ENCODE assay signal across 9 mouse cellular contexts in genomic region chr19:16128715-16129114, GRCm38 (mm10). TPM values are rescaled to one million over a fixed set of nuclear protein-coding genes. Genes with fewer than 3 reads are reported as not detected.
DNase-seq lines count a peak whose midpoint lies in the region; ATAC-seq lines count a peak whose summit lies in the region.
"Had no signal": no experiment of that assay in that cellular context is flagged by ENCODE, and none has a peak within 500 bp of the region (broad histone marks: within the 10 kb centered on the region; RNA-seq: fewer than 3 reads in every experiment).

No protein-coding gene starts in this region.

- H3K4me3 ChIP-seq in heart, embryonic 12.5 days = no peak overlapping the region

- no peak overlapping the region for H3K9ac ChIP-seq in heart, embryonic 12.5 days

- H3K27me3 ChIP-seq in heart, embryonic 12.5 days (replicated peaks) = no peaks in the 10 kb centered on the region

- H3K9me3 ChIP-seq in heart, embryonic 12.5 days (replicated peaks) = no peaks in the 10 kb centered on the region

- no peak for ATAC-seq in heart, embryonic 12.5 days (ENCODE audit: insufficient number of reproducible peaks, low FRiP score)

- no peak overlapping the region for H3K4me2 ChIP-seq in heart, embryonic 12.5 days

- H3K36me3 ChIP-seq in heart, embryonic 12.5 days = no peaks in the 10 kb centered on the region

- WGBS in heart, embryonic 12.5 days = 46% methylated on average over 5 of the region's 5 CpGs

- peak; percentile 85 for DNase-seq in heart, adult 11 months
- DNase-seq in 416B (ENCODE audit: low read depth) (peak; percentile 93), R1 (ENCODE audit: low read depth, low spot score) (peak; percentile 80), MN1 (ENCODE audit: low spot score) (no peak)
- peak; percentile 60 for DNase-seq in lung, postnatal 14 days
- no peak for DNase-seq in urinary bladder, postnatal 25 days (ENCODE audit: low spot score)
- DNase-seq in left cerebral cortex, postnatal 36 days (ENCODE audit: low spot score in 2 of 2) = no peak

- no peak overlapping the region for H3K27ac ChIP-seq in heart, embryonic 12.5 days (ENCODE audit: poor library complexity, severe bottlenecking)
- H3K27ac ChIP-seq: macrophage had no signal

- intact Hi-C loops in left cerebral cortex, postnatal 36 days (cut with DNase I) = no loop called here

- H3K4me1 ChIP-seq in heart, embryonic 12.5 days (replicated peaks) = peaks cover 15% of the 10 kb centered on the region

RNA-seq across cellular contexts. Expression of gene Gnaq, which starts 3.9 kb away (rescaled TPM):
- 18.1 and 18.7 TPM in 2 replicates for polyA plus RNA-seq in heart, embryonic 12.5 days (2016; fragmentation: Nextera tagmentation; extraction: Ambion mirVana)
- 100 to 1,000 TPM; 161 to 168 TPM for total RNA-seq in left cerebral cortex, postnatal 36 days (2021)

Comparison
In these comparisons a context has a peak if more than half of its experiments do, and no peak if none do; other contexts are left out.
1. DNase-seq: peak in heart, adult 11 months (single experiment), 416B (single experiment), R1 (single experiment) and lung, postnatal 14 days (single experiment); none in urinary bladder, postnatal 25 days (single experiment), MN1 (single experiment) and left cerebral cortex, postnatal 36 days (0 of 2).